Mouse (Mus musculus) heart, postnatal 10 days (tissue): ENCODE results near the gene Ankar. TPM values are rescaled to one million over a fixed set of nuclear protein-coding genes. Genes with fewer than 3 reads are reported as not detected.
A peak's percentile ranks its signal among the peaks of the same experiment; 100 is the strongest.

Experiments
- DNase-seq, 2 experiments: peaks; one replicate each; pipeline ENCODE4 v3.0.0; 2021
- intact Hi-C: fragments of 180-260 bp; cut with DNase I; formaldehyde crosslinking; loops from one replicate; pipeline ENCODE4 v1.15.1; 2025
- total RNA-seq, 2 experiments: library from RNA; stranded (reverse); gene quantifications; 2 replicates each; pipeline ENCODE4 v1.2.3; 2021

Ankar gene
- total RNA-seq: not detected

- intact Hi-C loops: no loop called here
- no peak for DNase-seq
Observed at GRCm38 (mm10) chr1:72700479-72700878, at the start of gene Ankar. TSS of gene Ankar (minus strand) at chr1:72700579.

DNA sequence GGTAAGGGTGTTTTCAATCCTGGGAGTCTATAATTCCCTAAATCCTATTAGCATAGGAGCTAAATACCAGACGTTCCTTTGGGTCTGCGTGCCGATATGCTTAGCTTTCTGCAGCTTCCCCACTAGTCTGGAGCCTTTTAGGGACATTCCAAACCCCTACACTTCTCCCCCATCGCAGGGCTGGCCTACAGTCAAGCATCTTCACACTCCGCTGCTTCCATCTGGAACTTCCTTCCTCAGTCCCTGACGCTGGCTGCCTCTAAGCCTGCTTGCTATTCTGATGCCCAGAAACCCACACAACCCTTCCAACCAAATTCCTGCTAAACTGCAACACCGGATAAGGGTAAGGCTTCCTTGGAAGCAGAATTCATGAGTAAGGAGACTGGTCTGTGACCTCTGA, 46.0 kb upstream of the Ankar start:
- intact Hi-C loops: no loop called here
- no peak for DNase-seq

DNA sequence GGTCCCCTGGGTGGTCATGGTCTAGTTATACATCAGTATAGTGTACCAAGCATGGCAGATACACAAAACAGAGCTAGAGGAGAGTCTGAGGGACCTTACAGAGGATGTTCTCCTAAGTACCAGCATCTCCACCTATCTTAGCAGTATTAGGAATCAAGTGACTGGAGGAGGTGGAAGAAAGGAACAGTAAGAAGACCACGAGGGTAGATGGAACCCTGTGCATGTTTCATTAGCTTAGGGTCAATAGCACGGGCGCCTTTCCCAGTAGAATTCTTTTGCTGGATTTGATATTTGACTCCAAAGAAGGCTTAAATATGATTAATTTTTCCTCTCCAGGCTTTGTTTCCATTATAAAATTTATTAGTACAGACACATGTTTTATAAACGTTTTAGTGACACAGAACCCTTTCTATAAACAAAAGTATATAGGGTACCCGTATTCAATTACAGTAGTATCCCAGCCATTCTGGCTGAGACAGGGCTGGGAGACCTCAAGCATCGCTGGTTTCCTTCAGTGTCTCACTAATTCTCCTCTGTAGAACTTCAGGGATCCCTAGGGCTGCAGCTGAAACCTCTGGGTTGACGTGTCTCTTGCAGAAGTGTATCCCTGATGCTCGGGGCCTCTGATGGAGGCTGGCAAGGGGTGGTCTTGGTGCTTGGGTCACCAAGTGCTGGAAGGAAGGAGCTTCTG, 44.6 kb upstream of the Ankar start:
- no peak for DNase-seq
- intact Hi-C loops: no loop called here

DNA sequence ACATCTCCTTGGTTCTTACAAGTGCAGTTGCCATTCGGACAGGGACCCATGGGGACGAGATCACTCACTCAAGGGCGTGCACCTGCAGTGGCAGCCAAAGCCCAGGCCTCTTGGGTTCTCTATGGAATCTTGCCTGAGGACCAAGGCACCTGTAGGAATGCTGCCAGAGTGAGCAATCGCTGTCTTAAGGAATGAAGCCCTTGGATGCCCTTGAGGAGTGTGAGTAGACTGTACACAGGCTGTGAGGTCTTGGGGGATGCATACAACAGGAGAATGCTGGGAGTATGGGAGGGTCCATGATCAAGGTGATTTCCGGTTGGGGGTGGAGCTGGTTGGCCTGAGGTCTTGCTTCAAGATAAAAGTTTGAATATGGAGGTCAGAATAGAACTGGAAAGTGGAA, 41.0 kb upstream of the Ankar start:
- no peak for DNase-seq
- intact Hi-C loops: no loop called here

GRCm38 (mm10) chr1:72739681-72740063, 39.3 kb upstream of the Ankar start:
- intact Hi-C loops: no loop called here
- no peak for DNase-seq

GRCm38 (mm10) chr1:72738946-72739680, 38.7 kb upstream of the Ankar start:
- DNase-seq: peak; percentile 58 to 67
- intact Hi-C loops: no loop called here

- peak; percentile 18 to 27 for DNase-seq
- intact Hi-C loops: no loop called here
Observed at GRCm38 (mm10) chr1:72736397-72737125, 36.2 kb upstream of the Ankar start.

DNA sequence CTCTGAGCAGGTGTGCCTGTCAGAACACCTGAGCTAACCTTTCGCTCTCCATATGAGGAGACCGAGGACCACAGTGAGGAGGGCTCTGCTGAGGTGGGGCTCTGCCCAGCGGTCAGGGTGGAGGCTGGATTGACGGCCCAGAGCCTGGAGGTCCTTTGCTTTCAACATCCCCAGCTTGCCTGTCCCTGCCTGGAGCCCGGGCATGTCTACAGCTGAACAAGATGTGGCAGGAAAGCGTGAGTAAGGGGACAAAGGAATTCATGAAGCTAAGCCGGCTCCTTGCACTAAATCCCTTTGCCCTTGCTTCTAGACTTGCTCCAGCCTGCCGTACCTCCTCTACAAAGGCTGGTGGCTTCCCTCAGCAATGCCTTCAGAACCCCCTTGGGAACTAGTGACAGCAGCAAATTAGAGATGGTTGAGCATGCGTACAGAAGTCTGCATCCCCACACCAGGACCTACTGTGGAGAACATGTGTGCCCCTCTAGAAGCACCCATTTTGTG, 32.9 kb upstream of the Ankar start:
- intact Hi-C loops: no loop called here
- DNase-seq: no peak

DNA sequence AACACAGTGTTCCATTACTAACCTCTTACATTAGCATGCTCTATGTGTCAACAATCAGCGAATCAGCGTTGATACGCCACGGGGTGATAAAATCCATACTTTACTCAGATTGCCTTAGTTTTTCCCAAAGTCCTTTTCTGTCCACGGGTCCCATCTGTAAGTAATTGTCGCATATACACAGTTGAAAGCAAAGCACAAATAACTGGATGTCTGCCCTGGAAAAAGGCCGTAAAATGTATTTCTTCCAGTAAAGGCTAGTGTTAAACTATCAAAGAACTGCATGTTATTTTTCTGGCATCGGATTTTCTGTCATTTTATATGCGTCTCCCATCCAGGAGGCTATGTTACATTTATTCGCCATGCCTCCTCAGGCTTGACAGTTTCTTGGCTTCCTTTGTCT, 29.7 kb upstream of the Ankar start:
- intact Hi-C loops: no loop called here
- DNase-seq: no peak

DNA sequence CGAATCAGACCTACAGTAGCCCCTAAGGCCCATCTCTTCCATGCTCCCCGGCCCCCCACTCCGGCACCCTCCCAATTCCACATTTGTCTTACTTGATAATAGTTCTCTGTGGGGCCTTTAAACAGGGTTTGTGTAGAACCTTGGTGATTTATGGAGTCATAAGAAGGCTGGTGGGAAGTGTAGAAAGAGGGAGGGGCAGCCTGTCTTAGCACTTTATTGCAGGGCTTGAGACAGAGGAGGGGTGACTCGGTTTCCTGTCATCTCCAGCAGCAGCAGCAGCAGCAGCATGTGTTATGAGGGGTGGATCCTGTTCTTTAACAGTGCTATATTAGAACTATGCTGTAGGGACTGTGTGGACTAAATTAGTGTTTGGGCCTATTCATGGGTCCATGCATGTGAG, 28.4 kb upstream of the Ankar start:
- intact Hi-C loops: loop anchor here (10.0 kb wide), 1 partner anchor 886 kb away; no protein-coding TSS in a partner anchor
- no peak for DNase-seq

- intact Hi-C loops: loop anchor here (10.0 kb wide), 1 partner anchor 889 kb away; no protein-coding TSS in a partner anchor
- no peak for DNase-seq
Observed at GRCm38 (mm10) chr1:72725941-72726340, 25.6 kb upstream of the Ankar start.

DNA sequence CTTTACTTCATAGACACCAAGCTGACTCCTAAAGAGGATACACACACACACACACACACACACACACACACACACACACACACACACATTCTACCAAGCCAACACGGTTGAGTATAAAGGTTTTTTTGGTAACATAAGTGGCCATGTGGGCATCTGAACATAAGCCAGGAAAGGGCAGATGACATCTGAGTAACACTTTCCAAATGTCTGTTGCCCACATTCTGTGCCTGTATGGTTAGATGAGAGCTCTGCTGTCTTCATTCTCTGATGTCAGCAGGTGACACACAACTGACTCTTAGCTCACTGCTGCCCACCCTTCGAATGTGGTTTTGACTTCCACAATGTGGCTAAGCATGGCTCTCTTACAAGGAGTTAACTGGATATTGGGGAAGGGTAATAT, 24.0 kb upstream of the Ankar start:
- intact Hi-C loops: loop anchor here (10.0 kb wide), 1 partner anchor 890 kb away; no protein-coding TSS in a partner anchor
- no peak for DNase-seq

DNA sequence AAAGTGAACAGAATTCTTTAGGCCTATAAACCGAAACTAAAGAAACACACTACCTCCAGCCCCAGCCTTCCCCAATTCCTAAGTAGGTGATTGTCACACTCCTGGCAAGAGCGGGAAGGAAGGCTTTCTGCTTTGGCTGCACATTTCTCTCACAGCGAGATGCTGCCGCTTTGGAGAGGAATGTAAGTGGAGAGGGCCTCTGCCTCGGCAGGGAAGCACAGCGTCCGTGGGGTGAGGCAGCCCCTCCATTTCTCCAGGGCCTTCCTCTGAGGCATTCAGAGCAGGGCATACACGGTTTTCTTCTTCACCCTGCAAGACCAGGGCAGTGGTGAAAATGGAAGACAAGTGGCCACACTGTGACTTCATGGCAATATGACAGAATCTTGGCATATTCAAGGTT, 22.3 kb upstream of the Ankar start:
- DNase-seq: no peak
- intact Hi-C loops: loop anchor here (10.0 kb wide), 1 partner anchor 892 kb away; no protein-coding TSS in a partner anchor

DNA sequence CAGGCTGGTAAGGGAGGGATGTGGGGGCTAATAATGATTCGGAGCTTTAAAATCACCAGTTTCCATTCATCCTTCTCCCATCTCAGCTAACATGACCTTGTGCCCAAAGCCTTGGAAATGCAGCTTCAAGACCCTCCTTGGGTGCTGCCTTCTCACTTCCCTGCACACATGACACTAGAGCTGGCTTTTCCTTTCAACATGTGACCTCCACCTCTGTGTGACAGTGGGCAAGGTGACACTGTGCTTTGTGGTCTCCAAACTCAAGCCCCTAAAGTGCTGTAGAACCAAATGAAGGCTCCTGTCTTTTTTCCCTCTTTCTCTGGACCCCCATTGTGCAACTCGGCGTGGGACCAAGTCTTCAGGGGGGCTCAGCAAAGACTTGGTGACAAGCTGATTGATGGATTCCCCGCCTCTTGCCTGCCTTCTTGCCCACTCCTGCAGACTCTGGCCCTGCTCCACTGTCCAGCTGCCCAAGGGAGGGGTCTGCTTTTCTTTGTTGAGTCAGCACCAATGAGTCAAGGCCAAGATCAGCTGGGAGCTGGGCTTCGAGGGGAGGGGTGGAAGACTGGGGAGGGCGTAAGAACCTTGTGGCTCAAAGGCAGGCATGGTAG, 19.8 kb upstream of the Ankar start:
- DNase-seq: no peak
- intact Hi-C loops: loop anchor here (10.0 kb wide), 1 partner anchor 895 kb away; no protein-coding TSS in a partner anchor

GRCm38 (mm10) chr1:72718846-72719245, 18.5 kb upstream of the Ankar start:
- peak; percentile 54 to 74 for DNase-seq
- intact Hi-C loops: loop anchor here (1.0 to 5.0 kb wide), 3 partner anchors 136 to 558 kb away; no protein-coding TSS in a partner anchor

GRCm38 (mm10) chr1:72717540-72717939, 17.2 kb upstream of the Ankar start:
- DNase-seq: no peak
- intact Hi-C loops: loop anchor here (2.0 to 5.0 kb wide), 3 partner anchors 405 to 1109 kb away; no protein-coding TSS in a partner anchor

GRCm38 (mm10) chr1:72716926-72717325, 16.5 kb upstream of the Ankar start:
- intact Hi-C loops: loop anchor here (2.0 to 5.0 kb wide), 3 partner anchors 405 to 1110 kb away; no protein-coding TSS in a partner anchor
- peak; percentile 75 to 90 for DNase-seq

- intact Hi-C loops: loop anchor here (2.0 to 5.0 kb wide), 3 partner anchors 404 to 1110 kb away; no protein-coding TSS in a partner anchor
- DNase-seq: no peak
Observed at GRCm38 (mm10) chr1:72716421-72716820, 16.0 kb upstream of the Ankar start.

DNA sequence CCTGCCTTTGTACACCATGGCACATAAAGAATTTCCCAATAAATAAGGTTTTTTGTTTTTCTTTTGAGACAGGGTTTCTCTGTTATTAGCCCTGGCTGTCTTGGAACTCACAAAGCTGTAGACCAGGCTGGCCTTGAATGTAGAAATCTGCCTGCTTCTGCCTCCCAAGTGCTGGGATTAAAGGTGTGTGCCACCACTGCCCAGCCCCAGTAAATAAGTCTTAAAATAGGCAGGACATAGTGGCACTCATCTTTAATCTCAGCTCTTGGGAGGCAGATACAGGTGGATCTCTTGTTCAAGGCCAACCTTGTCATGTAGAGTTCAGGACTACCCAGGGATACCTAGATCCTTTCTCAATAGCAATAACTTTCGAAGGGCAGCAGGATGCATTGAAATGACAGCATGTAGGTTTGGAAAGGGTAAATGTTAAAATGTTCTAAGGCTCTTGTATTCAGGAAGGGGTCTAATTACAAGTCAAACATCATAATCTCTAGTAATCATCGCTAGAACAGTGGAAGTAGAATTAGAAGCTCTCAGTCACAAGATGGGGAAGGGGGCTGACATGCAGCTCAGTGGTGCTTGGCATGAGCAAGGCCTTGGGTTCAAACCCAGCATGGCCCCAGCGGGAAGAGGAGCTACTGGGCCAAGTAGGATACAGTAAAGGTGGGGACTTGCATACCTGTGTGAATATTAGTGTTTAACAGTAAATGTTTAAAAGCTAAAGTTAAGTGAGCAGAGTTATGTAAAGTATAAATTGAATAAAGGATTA, 15.4 kb upstream of the Ankar start:
- intact Hi-C loops: loop anchor here (2.0 to 5.0 kb wide), 3 partner anchors 403 to 1111 kb away; no protein-coding TSS in a partner anchor
- no peak for DNase-seq
